Mouse (Mus musculus): ENCODE data around the gene Tars2.

DNA sequence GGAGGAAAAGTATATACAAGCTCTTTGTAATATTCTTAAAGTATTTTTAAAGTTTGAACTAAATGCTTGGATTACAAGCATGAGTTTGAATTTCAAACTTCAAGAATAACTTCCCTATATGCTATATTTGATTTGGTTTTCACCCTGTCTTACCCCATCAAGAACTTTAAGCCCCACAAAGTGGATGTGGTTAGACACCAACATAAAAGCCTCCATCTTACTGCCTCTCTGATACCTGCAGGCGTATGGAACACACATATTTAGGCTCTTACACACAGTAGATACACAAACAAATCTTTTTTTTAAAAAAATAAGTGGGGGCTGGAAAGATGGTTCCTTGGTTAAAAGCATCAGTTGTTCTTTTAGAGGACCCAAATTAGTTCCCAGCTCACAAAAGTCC, 34.3 kb upstream of the Tars2 start:
- no peak for TF ChIP-seq POLR2A (IDR thresholded peaks at IDR 0.05; ENCODE audit: insufficient read length, low read depth)
- no peak for TF ChIP-seq USF1 (IDR thresholded peaks at IDR 0.05; ENCODE audit: low read depth)
- TF ChIP-seq POLR2AphosphoS2 (IDR thresholded peaks at IDR 0.05; ENCODE audit: insufficient read length, low read depth) = no peak
- no peak for TF ChIP-seq MYOG (IDR thresholded peaks at IDR 0.05; ENCODE audit: control insufficient read depth in 1 of 3, insufficient read depth in 1 of 3, insufficient read length in 2 of 3, low read depth in 2 of 3)
- TF ChIP-seq REST (IDR thresholded peaks at IDR 0.05; ENCODE audit: insufficient read depth, insufficient read length) = no peak
- no peak for TF ChIP-seq E2F4 (IDR thresholded peaks at IDR 0.05; ENCODE audit: insufficient read depth)
- TF ChIP-seq MAX (IDR thresholded peaks at IDR 0.05; ENCODE audit: low read depth) = no peak
